Mouse (Mus musculus): ENCODE results near the gene Fzd4. TPM values are rescaled to one million over a fixed set of nuclear protein-coding genes. Genes with fewer than 3 reads are reported as not detected.

Fzd4 gene
- polyA plus RNA-seq, 1 experiment from 2014 or later = 0.09 TPM

DNA sequence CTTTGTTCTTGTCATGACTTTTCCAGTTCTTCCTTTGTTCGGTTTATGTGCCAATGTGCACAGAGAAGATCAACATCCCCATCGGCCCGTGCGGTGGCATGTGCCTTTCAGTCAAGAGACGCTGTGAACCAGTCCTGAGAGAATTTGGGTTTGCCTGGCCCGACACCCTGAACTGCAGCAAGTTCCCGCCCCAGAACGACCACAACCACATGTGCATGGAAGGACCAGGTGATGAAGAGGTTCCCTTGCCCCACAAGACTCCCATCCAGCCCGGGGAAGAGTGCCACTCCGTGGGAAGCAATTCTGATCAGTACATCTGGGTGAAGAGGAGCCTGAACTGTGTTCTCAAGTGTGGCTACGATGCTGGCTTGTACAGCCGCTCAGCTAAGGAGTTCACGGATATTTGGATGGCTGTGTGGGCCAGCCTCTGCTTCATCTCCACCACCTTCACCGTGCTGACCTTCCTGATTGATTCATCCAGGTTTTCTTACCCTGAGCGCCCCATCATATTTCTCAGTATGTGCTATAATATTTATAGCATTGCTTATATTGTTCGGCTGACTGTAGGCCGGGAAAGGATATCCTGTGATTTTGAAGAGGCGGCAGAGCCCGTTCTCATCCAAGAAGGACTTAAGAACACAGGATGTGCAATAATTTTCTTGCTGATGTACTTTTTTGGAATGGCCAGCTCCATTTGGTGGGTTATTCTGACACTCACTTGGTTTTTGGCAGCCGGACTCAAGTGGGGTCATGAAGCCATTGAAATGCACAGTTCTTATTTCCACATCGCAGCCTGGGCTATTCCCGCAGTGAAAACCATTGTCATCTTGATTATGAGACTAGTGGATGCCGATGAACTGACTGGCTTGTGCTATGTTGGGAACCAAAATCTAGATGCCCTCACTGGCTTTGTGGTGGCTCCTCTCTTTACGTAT, 3.1 kb downstream of the Fzd4 start:
- H3K4me3 ChIP-seq (ENCODE audit: inconsistent target) = no peak overlapping the region
- 94% methylated on average over 23 of the region's 24 CpGs for WGBS (ENCODE audit: missing documents)
- no peaks in the 10 kb centered on the region for H3K36me3 ChIP-seq (ENCODE audit: inconsistent target)
- no peak overlapping the region for H3K27ac ChIP-seq
- no peaks in the 10 kb centered on the region for H3K79me2 ChIP-seq (ENCODE audit: inconsistent target)

DNA sequence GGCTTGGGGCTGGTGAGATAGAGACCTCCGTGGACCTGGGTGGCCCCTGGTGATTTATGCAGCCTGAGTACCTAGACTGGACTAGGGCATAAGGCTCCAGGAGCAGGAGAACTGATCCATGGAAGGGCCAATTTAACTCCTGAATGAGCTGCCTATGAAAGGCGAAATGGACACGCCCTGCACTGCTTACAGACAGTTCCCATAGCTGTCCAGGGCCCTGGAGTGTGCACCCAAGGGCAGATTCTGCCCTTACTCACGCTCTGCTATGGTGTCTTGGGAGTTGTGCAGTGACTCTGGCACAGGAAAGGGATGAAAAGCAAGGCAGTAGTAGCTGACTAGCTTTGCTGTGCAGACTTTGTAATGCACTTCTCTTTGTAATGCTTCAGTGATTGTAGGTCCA, 6.1 kb downstream of the Fzd4 start:
- no peak overlapping the region for H3K27ac ChIP-seq
- WGBS (ENCODE audit: missing documents) = 89% methylated on average over 4 of the region's 4 CpGs
- H3K79me2 ChIP-seq (ENCODE audit: inconsistent target) = no peaks in the 10 kb centered on the region
- no peak overlapping the region for H3K4me3 ChIP-seq (ENCODE audit: inconsistent target)
- H3K36me3 ChIP-seq (ENCODE audit: inconsistent target) = no peaks in the 10 kb centered on the region

DNA sequence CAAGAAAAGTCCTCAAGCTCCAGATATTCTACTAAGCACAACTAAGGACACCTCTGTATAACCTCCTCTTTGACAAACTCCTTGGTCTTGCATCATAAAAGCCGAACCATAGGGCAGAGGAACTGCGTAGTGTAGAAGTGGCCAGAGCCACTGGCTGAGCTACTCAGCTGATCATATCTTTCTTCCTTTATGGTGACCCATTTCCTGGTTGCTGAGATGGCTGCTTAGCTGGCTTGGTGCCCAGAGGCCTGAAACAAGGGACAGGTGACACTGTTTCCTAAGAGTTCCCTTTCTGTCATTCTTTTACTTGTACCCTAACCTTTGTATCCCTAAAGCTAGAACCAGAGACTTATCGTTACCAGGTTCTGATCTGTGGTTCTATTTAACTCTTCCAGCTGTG, 7.2 kb downstream of the Fzd4 start:
- WGBS (ENCODE audit: missing documents) = 18% methylated on average over 3 of the region's 3 CpGs
- Histone ChIP-seq H3K4me3 (ENCODE audit: inconsistent target) (no peak overlapping the region), H3K36me3 (ENCODE audit: inconsistent target) (no peaks in the 10 kb centered on the region), H3K79me2 (ENCODE audit: inconsistent target) (no peaks in the 10 kb centered on the region), H3K27ac (no peak overlapping the region)

DNA sequence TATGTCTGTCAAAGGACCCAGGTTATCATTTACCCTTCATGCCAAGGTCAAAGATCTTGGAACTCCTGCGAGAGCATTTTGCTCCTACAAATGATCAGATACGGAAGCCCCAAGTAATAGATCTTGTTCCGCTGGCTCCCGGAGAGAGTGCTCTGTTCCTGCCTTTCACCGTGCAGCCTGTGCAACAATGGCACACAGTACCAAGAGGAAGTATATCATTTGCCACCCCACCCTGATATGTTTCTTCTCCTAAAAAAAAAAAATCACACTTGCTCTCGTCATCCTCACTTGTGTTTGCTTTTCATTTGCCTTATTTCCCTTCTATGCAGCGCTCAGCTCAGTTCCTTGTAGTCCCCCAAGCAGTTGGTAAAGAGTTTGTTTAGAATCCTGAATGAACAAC, 7.9 kb downstream of the Fzd4 start:
- H3K27ac ChIP-seq = no peak overlapping the region
- 70% methylated on average over 7 of the region's 7 CpGs for WGBS (ENCODE audit: missing documents)
- H3K4me3 ChIP-seq (ENCODE audit: inconsistent target) = no peak overlapping the region
- no peaks in the 10 kb centered on the region for H3K79me2 ChIP-seq (ENCODE audit: inconsistent target)
- no peaks in the 10 kb centered on the region for H3K36me3 ChIP-seq (ENCODE audit: inconsistent target)

DNA sequence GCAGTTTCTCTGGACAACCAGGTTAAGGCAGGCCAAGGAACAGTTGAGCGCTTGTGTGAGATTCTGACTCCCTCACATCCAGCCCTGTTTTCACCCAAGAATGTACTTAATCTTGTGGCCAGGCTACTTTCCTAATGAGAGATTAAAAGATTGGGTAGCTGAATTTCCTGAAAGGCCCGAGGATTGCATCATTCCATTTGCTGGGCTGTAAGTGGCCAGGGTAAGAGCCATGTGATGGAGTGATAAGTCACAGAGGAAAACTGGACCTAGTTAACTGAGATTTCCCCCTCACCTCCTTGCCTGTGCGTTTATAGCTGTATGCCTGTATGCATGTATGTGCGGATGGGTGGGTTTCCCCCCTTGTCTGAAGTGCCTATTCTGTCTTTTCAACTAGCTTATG, 11.9 kb downstream of the Fzd4 start:
- no peaks in the 10 kb centered on the region for H3K79me2 ChIP-seq (ENCODE audit: inconsistent target)
- no peak overlapping the region for H3K4me3 ChIP-seq (ENCODE audit: inconsistent target)
- WGBS (ENCODE audit: missing documents) = 63% methylated on average over 4 of the region's 4 CpGs
- no peaks in the 10 kb centered on the region for H3K36me3 ChIP-seq (ENCODE audit: inconsistent target)
- no peak overlapping the region for H3K27ac ChIP-seq

DNA sequence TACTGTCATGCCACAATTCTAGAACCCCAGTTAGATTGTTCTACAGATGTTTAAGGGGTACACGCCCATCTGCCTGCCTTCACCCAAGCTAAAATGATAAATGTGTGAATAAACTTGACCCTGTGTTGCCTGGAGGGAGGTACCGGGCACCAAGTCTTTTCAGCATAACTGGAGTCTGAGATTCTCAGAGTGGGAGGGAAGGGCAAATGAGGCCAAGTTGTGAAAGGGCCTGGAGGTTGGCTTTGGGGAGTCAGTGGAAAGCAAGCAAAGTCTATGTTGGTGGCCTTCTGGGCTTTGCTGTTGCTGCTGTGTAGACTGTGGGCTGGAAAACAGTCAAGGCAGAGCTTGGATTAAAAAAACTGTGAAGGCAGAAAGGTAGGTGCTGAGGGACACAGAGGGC, 13.6 kb downstream of the Fzd4 start:
- H3K4me3 ChIP-seq (ENCODE audit: inconsistent target) = no peak overlapping the region
- H3K36me3 ChIP-seq (ENCODE audit: inconsistent target) = no peaks in the 10 kb centered on the region
- 94% methylated on average over 2 of the region's 2 CpGs for WGBS (ENCODE audit: missing documents)
- no peak overlapping the region for H3K27ac ChIP-seq
- no peaks in the 10 kb centered on the region for H3K79me2 ChIP-seq (ENCODE audit: inconsistent target)

DNA sequence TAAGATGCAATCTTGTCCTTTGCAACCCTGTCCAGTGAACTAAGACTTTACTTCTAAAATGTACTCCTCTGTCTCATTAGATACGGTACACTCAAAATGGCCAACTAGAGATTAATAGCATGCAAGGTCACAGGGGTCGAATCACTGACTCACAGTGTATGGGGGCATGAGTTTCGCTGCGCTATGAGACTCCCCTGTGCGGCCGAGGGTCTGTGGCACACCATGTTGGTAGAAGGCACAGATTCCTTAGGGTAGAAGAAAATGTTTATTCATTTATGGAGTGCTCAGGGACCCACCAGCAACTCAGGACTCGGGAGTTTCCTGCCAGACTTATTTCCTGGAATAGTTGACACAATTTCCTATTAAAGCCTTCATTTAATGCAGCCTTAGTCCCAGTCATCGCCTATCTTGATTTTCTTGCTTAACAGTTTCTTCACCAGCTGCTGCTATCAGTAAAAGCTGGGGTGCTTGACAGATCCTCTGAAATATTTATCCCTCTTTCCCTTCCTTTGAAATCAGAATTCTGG, 14.0 kb downstream of the Fzd4 start:
- no peaks in the 10 kb centered on the region for H3K79me2 ChIP-seq (ENCODE audit: inconsistent target)
- no peak overlapping the region for H3K4me3 ChIP-seq (ENCODE audit: inconsistent target)
- 83% methylated on average over 8 of the region's 8 CpGs for whole genome bisulfite sequencing (ENCODE audit: missing documents)
- no peak overlapping the region for H3K27ac ChIP-seq
- H3K36me3 ChIP-seq (ENCODE audit: inconsistent target) = no peaks in the 10 kb centered on the region

DNA sequence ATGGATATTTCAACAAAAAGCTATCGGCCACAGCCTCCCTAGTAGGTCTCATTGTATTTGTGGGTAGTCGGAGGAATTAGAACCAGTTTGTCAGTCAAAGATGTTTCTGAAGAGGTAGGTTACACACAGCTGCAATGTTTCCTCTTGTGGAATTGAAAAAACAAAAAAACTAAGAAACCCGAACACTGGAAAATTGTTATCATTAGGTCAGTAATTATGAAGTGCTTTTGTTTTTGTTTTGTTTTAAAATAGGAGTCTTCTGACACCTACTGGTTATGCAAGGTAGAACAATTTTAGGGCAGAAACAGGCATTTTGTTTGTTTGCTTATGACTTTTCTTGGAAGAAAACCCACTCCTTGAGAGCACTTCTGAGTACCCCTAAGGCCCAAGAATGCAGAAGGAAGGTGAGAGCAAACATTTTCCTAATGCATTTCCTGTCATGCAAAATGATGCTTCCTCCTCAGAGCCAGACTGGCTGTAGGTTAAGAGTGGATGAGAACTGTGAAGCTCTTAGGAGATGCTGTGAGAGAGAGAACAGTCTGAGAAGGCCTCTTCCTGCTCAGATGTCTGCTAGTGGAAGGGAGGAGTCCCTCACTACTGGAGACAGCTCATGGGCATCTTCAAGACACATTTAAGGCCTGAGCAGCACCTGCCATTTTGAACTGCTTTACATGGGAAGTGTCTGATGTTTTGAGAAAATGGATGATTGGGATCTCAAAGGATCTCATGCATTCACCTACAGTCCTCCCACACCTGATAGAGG, 14.9 kb downstream of the Fzd4 start:
- H3K4me3 ChIP-seq (ENCODE audit: inconsistent target) = no peak overlapping the region
- 37% methylated on average over 3 of the region's 3 CpGs for WGBS (ENCODE audit: missing documents)
- no peaks in the 10 kb centered on the region for H3K79me2 ChIP-seq (ENCODE audit: inconsistent target)
- no peaks in the 10 kb centered on the region for H3K36me3 ChIP-seq (ENCODE audit: inconsistent target)
- no peak overlapping the region for H3K27ac ChIP-seq

DNA sequence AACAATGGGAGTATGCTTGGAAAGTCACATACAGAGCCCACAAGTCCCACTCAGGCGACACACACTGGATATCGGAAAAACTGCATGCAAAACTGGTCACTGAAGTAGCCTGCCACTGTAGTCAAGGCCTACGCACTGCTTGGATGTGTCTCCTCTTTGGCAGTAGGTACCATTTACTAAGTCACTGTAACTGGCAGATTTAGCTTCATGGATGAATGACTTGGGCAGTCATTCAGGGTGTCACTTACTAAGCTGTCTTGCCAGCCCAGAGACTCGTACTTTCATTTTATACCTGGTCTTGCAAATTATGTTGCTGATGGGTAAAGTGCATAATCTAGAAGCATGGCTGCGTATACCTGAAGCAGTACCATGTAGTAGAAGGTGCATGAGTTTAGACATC, 17.1 kb downstream of the Fzd4 start:
- no peaks in the 10 kb centered on the region for H3K36me3 ChIP-seq (ENCODE audit: inconsistent target)
- no peaks in the 10 kb centered on the region for H3K79me2 ChIP-seq (ENCODE audit: inconsistent target)
- 92% methylated on average over 5 of the region's 5 CpGs for WGBS (ENCODE audit: missing documents)
- no peak overlapping the region for H3K4me3 ChIP-seq (ENCODE audit: inconsistent target)
- no peak overlapping the region for H3K27ac ChIP-seq

DNA sequence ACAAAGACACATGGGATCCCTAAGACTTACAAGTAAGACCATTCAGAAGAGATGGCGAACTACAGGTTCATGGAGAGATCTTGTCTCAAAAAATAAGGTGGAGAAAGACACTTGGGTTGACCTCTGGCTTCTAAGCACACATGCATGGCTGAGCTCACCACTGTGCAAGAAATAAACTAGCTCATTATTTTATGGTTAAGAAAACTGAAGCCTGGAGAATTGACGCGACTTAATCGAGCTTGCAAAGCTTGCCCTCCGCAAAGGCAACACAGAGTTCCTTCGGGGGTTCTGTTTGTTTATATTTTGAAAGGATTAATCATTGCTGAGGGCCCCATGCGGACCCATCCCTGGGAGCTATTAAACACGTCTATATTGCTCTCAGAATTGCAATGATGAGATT, 18.5 kb downstream of the Fzd4 start:
- WGBS (ENCODE audit: missing documents) = 82% methylated on average over 8 of the region's 8 CpGs
- H3K4me3 ChIP-seq (ENCODE audit: inconsistent target) = no peak overlapping the region

DNA sequence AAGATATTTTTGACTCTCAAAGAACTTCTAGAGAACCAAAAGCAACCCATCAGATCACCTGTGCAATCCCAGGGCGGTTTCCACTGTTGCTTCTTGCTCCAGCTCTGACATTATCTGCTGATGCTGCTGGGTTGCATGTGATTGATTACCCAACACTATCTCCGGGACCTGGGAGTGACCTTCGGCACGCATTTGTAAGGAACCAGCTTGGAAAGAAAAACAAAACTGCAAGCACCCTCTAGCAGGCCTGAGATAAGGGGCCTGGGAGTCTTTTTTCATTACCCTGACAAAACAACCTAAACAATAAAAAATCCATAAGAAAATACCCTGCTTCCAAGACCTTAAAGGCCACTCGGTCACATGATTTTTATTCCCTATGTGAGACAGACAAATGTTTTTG, 19.0 kb downstream of the Fzd4 start:
- Histone ChIP-seq H3K4me3 (ENCODE audit: inconsistent target) (no peak overlapping the region), H3K27ac (no peak overlapping the region), H3K79me2 (ENCODE audit: inconsistent target) (no peaks in the 10 kb centered on the region), H3K36me3 (ENCODE audit: inconsistent target) (no peaks in the 10 kb centered on the region)
- WGBS (ENCODE audit: missing documents) = 84% methylated on average over 5 of the region's 5 CpGs

More for the DNA sequence above, 18.5 kb downstream of the Fzd4 start:
- Histone ChIP-seq H3K36me3 (ENCODE audit: inconsistent target) (no peaks in the 10 kb centered on the region), H3K27ac (no peak overlapping the region), H3K79me2 (ENCODE audit: inconsistent target) (no peaks in the 10 kb centered on the region)

DNA sequence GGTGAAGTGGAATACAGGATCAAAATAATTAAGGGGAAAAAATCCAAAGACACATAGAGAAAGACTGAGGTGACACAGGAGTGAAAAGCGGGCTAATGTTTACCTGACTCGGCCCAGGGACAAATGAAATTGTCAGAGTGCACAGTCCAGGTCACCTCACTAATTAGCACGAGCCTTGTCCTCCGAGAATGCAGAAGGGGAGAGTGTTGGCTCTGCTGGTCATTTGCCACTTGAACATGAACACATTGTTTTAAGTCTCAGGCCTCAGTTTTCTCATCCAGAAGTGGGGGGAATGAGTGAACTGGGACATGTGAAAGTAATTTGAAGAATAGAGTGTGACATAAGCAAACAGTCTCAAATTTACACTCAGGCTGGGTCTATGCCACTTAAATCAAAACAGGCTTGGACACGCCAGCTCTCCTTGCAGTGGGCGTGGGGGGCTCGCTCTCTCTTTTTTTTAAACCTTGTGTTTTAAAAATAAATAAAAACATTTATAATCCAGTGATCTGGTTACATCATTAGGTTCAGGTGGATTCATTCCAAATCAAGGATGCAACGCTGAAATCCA, 19.6 kb downstream of the Fzd4 start:
- Histone ChIP-seq H3K27ac (no peak overlapping the region), H3K36me3 (ENCODE audit: inconsistent target) (no peaks in the 10 kb centered on the region), H3K79me2 (ENCODE audit: inconsistent target) (no peaks in the 10 kb centered on the region), H3K4me3 (ENCODE audit: inconsistent target) (no peak overlapping the region)
- WGBS (ENCODE audit: missing documents) = 92% methylated on average over 8 of the region's 8 CpGs

DNA sequence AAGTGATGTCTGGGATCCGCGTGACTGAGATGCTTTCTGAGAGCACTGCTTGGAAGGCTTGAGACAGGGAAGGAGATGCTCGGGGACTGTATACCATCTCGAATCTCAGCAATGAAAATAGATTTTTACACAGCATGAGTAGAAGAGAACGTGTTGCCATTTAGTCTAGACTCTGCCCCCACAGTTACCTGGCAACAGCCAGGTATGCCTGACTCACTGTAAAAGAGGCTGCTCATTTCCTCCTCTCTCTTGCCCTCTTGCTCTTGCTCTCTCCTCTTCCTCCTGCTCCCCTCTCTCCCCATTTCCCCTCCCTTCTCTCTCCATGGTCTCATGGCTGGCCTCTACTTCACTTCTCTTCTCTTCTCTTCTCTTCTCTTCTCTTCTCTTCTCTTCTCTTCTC, 20.5 kb downstream of the Fzd4 start:
- no peaks in the 10 kb centered on the region for H3K79me2 ChIP-seq (ENCODE audit: inconsistent target)
- no peak overlapping the region for H3K4me3 ChIP-seq (ENCODE audit: inconsistent target)
- no peak overlapping the region for H3K27ac ChIP-seq
- H3K36me3 ChIP-seq (ENCODE audit: inconsistent target) = no peaks in the 10 kb centered on the region
- WGBS (ENCODE audit: missing documents) = 88% methylated on average over 5 of the region's 5 CpGs

DNA sequence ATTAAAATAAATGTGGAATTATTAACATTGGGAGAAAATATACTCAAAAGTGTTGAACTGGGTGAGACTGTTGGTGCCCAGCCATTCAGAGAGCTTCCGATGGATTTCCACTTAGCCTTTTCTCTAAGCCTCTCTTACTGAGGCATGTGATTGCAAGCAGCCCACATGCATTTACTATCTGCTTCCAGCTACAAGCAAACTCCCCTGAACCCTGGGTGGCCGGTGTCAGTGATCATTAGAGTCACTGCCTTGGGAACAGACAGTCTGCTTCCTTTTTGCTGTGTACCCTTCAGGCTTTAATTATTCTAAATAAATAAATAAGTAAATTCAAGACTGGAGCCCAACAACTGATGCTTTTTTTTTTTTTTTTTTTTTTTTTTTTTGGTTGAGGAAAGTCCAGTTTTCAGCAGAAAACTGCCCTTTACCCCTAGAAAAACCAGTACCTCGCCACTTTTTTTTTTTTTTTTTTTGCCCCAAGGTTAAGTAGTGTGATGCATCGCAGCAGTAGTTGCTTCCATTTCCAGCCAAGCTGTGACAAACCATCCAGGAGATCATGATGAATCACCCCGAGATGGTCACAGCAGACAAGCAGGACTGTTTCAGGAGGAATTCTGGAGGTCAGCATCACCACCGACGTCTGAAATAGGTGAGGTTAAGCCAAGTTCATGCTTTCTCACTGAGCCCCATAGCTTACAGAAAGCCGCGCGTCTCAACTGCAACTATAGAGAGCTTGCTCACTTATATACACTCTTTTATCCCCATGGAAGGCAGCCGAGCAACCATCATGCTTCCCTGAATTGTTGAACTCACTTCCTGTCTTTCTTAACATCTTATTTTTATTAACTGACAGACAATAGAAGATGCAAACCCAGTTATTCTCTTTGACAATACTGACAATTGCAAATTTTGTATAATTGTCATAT, 21.9 kb downstream of the Fzd4 start:
- Histone ChIP-seq H3K27ac (no peak overlapping the region), H3K36me3 (ENCODE audit: inconsistent target) (no peaks in the 10 kb centered on the region), H3K4me3 (ENCODE audit: inconsistent target) (no peak overlapping the region), H3K79me2 (ENCODE audit: inconsistent target) (no peaks in the 10 kb centered on the region)
- WGBS (ENCODE audit: missing documents) = 82% methylated on average over 11 of the region's 11 CpGs

All from macrophage (primary cell).